Mouse (Mus musculus): ENCODE measurements around the gene Gm21915. TPM values are rescaled to one million over a fixed set of nuclear protein-coding genes. Genes with fewer than 3 reads are reported as not detected.

The Gm21915 gene
- polyA plus RNA-seq, 1 experiment = not detected

GRCm38 (mm10) chr9:40686421-40686899 is 16.0 kb downstream of the Gm21915 start:
- Histone ChIP-seq H3K9me3 (ENCODE audit: control insufficient read depth, low read length) (no peaks in the 10 kb centered on the region), H3K4me3 (replicated peaks) (peak overlapping the region; percentile 24), H3K36me3 (ENCODE audit: control insufficient read depth) (no peaks in the 10 kb centered on the region), H3K27me3 (ENCODE audit: control insufficient read depth) (peaks cover 17% of the 10 kb centered on the region), H3K4me1 (ENCODE audit: control insufficient read depth) (no peaks in the 10 kb centered on the region)
- no peak for TF ChIP-seq GATA1 (IDR thresholded peaks at IDR 0.05; ENCODE audit: low read length)
- TF ChIP-seq TAL1 (IDR thresholded peaks at IDR 0.05; ENCODE audit: low read length) = no peak

DNA sequence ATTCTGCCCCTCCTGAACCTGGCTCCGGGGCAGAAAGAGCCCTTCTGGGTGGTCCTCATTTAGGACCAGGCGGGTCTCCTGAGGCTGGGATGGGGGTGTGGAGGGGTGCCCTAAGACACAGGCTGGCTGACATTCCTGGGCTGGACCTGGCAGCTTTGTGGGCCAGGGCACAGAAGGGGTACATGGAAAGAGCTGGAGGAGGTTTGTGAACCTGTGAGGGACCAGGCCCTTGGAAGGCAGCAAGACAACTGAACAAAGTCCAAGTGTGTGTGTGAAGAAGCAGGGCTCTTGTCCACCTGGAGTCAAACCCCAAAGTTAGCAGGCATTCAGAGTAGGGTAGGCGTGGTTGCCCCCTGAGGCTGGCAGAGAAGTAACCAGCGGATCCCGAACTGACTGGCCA is 16.6 kb downstream of the Gm21915 start:
- TF ChIP-seq GATA1 (IDR thresholded peaks at IDR 0.05; ENCODE audit: low read length) = no peak
- H3K4me3 ChIP-seq (replicated peaks) = no peak overlapping the region

GRCm38 (mm10) chr9:40687553-40687952 is 17.1 kb downstream of the Gm21915 start:
- Histone ChIP-seq H3K9me3 (ENCODE audit: control insufficient read depth, low read length) (no peaks in the 10 kb centered on the region), H3K4me1 (ENCODE audit: control insufficient read depth) (no peaks in the 10 kb centered on the region), H3K4me3 (replicated peaks) (no peak overlapping the region), H3K27me3 (ENCODE audit: control insufficient read depth) (peaks cover 17% of the 10 kb centered on the region), H3K36me3 (ENCODE audit: control insufficient read depth) (no peaks in the 10 kb centered on the region)
- TF ChIP-seq TAL1 (IDR thresholded peaks at IDR 0.05; ENCODE audit: low read length) (no peak), GATA1 (IDR thresholded peaks at IDR 0.05; ENCODE audit: low read length) (no peak)

More for the DNA sequence above, 16.6 kb downstream of the Gm21915 start:
- H3K36me3 ChIP-seq (ENCODE audit: control insufficient read depth) = no peaks in the 10 kb centered on the region
- H3K4me1 ChIP-seq (ENCODE audit: control insufficient read depth) = no peaks in the 10 kb centered on the region
- peaks cover 17% of the 10 kb centered on the region for H3K27me3 ChIP-seq (ENCODE audit: control insufficient read depth)
- no peaks in the 10 kb centered on the region for H3K9me3 ChIP-seq (ENCODE audit: control insufficient read depth, low read length)

DNA sequence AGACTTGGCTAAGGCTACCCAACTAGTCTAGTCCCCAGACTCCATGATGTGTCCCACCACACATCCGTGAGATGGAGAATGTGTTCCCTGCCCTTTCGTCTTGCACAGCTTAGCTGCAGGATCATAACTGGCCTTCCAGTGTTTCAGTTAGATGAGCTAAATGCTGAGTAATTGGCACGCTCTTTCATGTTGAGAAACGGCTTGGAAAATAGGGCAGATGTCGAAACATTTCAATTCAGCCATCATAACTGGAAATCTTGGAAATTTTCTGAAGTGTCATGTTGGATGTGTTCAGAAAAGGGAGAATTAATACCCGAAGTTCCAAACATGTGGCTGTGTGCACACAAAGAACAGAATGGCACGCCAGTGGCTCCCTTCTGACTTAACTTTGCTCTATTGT is 20.1 kb downstream of the Gm21915 start:
- Histone ChIP-seq H3K27me3 (ENCODE audit: control insufficient read depth) (peaks cover 17% of the 10 kb centered on the region), H3K9me3 (ENCODE audit: control insufficient read depth, low read length) (no peaks in the 10 kb centered on the region), H3K4me3 (replicated peaks) (no peak overlapping the region), H3K4me1 (ENCODE audit: control insufficient read depth) (no peaks in the 10 kb centered on the region), H3K36me3 (ENCODE audit: control insufficient read depth) (no peaks in the 10 kb centered on the region)
- TF ChIP-seq TAL1 (IDR thresholded peaks at IDR 0.05; ENCODE audit: low read length) (no peak), GATA1 (IDR thresholded peaks at IDR 0.05; ENCODE audit: low read length) (no peak)

GRCm38 (mm10) chr9:40693026-40693425 is 22.6 kb downstream of the Gm21915 start:
- Histone ChIP-seq H3K9me3 (ENCODE audit: control insufficient read depth, low read length) (no peaks in the 10 kb centered on the region), H3K4me3 (replicated peaks) (no peak overlapping the region), H3K4me1 (ENCODE audit: control insufficient read depth) (no peaks in the 10 kb centered on the region), H3K36me3 (ENCODE audit: control insufficient read depth) (no peaks in the 10 kb centered on the region), H3K27me3 (ENCODE audit: control insufficient read depth) (no peaks in the 10 kb centered on the region)
- TF ChIP-seq TAL1 (IDR thresholded peaks at IDR 0.05; ENCODE audit: low read length) = no peak
- no peak for TF ChIP-seq GATA1 (IDR thresholded peaks at IDR 0.05; ENCODE audit: low read length)

DNA sequence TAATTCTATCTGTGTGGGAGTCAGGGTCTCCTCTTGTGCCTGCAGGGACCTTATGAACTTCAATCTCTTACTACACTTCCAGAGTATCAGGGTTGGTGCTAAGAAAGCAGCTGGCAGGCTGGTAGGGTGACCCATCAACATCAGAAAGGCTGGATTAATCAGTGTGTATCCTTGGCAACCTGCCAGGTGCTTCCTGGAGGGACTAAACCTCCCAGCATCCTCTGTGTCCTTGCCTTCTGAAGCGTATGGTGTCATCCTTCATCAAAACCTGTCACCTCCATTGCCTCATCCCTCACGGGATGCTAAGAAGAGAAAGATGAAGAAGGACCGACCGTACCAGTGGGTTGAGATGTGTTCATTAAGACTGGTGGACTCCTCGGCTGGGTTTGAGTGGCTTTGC is 23.4 kb downstream of the Gm21915 start:
- H3K27me3 ChIP-seq (ENCODE audit: control insufficient read depth) = no peaks in the 10 kb centered on the region
- no peak overlapping the region for H3K4me3 ChIP-seq (replicated peaks)
- H3K9me3 ChIP-seq (ENCODE audit: control insufficient read depth, low read length) = no peaks in the 10 kb centered on the region
- TF ChIP-seq TAL1 (IDR thresholded peaks at IDR 0.05; ENCODE audit: low read length) (no peak), GATA1 (IDR thresholded peaks at IDR 0.05; ENCODE audit: low read length) (no peak)
- H3K36me3 ChIP-seq (ENCODE audit: control insufficient read depth) = no peaks in the 10 kb centered on the region
- no peaks in the 10 kb centered on the region for H3K4me1 ChIP-seq (ENCODE audit: control insufficient read depth)

DNA sequence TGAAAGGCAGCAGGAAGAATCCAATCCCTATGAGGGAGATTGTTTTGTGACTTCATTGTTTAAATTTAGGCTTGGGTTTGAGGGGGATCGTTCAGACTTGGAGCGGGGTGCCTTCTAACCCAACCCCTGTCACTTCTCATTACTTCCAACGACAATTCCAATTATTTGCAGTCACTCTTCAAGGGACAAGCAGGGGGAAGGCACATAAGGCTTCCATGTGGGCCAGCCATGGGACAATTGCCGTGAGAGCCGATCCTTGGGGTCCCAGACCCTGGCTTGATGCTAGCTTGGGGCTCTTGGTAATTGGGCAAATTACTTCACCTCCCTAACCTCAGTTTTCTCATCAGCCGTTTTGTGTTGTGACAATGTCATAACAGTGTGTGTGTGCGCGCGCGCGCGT is 23.9 kb downstream of the Gm21915 start:
- Histone ChIP-seq H3K9me3 (ENCODE audit: control insufficient read depth, low read length) (no peaks in the 10 kb centered on the region), H3K36me3 (ENCODE audit: control insufficient read depth) (no peaks in the 10 kb centered on the region), H3K4me3 (replicated peaks) (no peak overlapping the region), H3K4me1 (ENCODE audit: control insufficient read depth) (no peaks in the 10 kb centered on the region), H3K27me3 (ENCODE audit: control insufficient read depth) (no peaks in the 10 kb centered on the region)
- TF ChIP-seq TAL1 (IDR thresholded peaks at IDR 0.05; ENCODE audit: low read length) (no peak), GATA1 (IDR thresholded peaks at IDR 0.05; ENCODE audit: low read length) (no peak)

- no peaks in the 10 kb centered on the region for H3K36me3 ChIP-seq (ENCODE audit: control insufficient read depth)
- H3K4me3 ChIP-seq (replicated peaks) = no peak overlapping the region
- TF ChIP-seq GATA1 (IDR thresholded peaks at IDR 0.05; ENCODE audit: low read length) (no peak), TAL1 (IDR thresholded peaks at IDR 0.05; ENCODE audit: low read length) (no peak)
- H3K27me3 ChIP-seq (ENCODE audit: control insufficient read depth) = no peaks in the 10 kb centered on the region
- H3K9me3 ChIP-seq (ENCODE audit: control insufficient read depth, low read length) = no peaks in the 10 kb centered on the region
- no peaks in the 10 kb centered on the region for H3K4me1 ChIP-seq (ENCODE audit: control insufficient read depth)
Measured at GRCm38 (mm10) chr9:40696086-40696485, 25.7 kb downstream of the Gm21915 start.

GRCm38 (mm10) chr9:40699194-40699593 is 28.8 kb downstream of the Gm21915 start:
- Histone ChIP-seq H3K27me3 (ENCODE audit: control insufficient read depth) (no peaks in the 10 kb centered on the region), H3K9me3 (ENCODE audit: control insufficient read depth, low read length) (no peaks in the 10 kb centered on the region), H3K4me1 (ENCODE audit: control insufficient read depth) (no peaks in the 10 kb centered on the region), H3K4me3 (replicated peaks) (no peak overlapping the region), H3K36me3 (ENCODE audit: control insufficient read depth) (no peaks in the 10 kb centered on the region)
- TF ChIP-seq TAL1 (IDR thresholded peaks at IDR 0.05; ENCODE audit: low read length) = no peak
- no peak for TF ChIP-seq GATA1 (IDR thresholded peaks at IDR 0.05; ENCODE audit: low read length)

DNA sequence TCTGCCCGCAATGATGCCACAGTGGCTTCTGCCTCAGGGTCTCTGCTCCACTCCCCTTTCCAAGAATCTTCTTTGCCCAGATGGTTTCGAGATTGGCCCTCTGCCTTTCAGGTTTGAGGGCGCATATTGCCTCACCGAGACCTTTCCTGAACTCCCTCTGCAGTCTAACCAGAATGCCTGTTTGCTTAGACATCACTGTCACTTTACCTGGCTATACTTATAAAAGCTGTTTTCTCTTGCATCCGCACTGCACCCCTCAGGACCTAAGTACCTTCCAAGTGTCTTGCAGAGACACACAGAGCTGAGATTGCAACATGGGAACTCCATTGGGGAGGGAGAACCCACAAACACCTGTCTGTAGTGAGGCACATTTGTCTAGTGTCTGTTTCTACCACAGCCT is 29.8 kb downstream of the Gm21915 start:
- no peaks in the 10 kb centered on the region for H3K36me3 ChIP-seq (ENCODE audit: control insufficient read depth)
- H3K9me3 ChIP-seq (ENCODE audit: control insufficient read depth, low read length) = no peaks in the 10 kb centered on the region
- no peaks in the 10 kb centered on the region for H3K4me1 ChIP-seq (ENCODE audit: control insufficient read depth)
- no peak overlapping the region for H3K4me3 ChIP-seq (replicated peaks)
- no peaks in the 10 kb centered on the region for H3K27me3 ChIP-seq (ENCODE audit: control insufficient read depth)
- no peak for TF ChIP-seq GATA1 (IDR thresholded peaks at IDR 0.05; ENCODE audit: low read length)
- no peak for TF ChIP-seq TAL1 (IDR thresholded peaks at IDR 0.05; ENCODE audit: low read length)

Data from erythroblast, embryonic 14.5 days (primary cell).